Mouse (Mus musculus) T-helper 1 cell (primary cell): Measurements from ENCODE around the gene Ms4a8a.
"Not testable (repeated sequence)": the region's sequence is repeated elsewhere in the genome, so short reads cannot be mapped to it uniquely, and the experiment has no call there.

Experiments used
- in situ Hi-C: fragments of 300-600 bp; cut with MboI, MseI; formaldehyde crosslinking; loops from one replicate; pipeline ENCODE4 v1.15.1; 2025; ENCODE audit warnings: high pct_unique_total_duplicates

Ms4a8a gene

GRCm38 (mm10) chr19:11080934-11081333, at the start of gene Ms4a8a:
Gene Ms4a8a, minus strand, starts transcription at chr19:11081102.
- in situ Hi-C loops = no loop called here

DNA sequence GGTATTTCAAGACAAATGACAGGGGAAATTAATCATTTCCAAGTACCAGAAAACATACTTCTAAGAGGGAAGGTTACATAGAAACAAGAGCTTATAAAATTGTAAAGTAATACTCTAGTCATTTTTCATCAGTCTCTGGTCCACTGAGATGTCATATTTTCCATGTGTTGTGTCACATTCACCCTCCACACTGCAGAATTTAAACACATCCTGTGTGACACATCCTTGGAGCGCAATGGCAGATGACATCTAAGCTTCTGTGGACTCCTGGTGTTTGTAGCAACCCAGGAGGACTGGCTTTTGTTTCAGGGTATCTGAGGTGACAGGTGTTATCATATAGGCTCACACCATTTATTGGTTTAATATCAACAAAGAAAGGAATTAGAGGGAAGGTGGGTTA, 48.8 kb upstream of the Ms4a8a start:
- in situ Hi-C loops = no loop called here

DNA sequence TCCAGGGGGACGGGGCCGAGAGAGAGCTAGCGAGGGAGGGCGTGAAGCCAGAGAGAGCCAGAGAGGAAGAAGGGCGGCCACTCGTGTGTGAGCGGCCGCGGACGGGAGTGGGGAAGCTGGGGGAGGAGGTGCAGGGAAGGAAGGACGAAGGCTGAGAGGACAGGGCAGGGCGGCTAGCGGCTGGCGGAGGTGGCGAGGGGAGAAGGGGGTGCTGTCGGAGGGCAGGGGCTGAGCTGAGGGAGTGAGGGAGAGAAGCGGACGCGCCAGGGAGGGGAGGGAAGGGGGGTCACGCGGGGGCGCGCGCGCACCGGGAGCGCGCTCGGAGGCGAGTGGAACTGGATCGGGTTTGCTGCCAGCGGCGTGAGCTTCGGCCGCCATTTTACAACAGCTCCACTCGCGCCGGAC, 40.1 kb upstream of the Ms4a8a start:
- in situ Hi-C loops = not testable (repeated sequence)

- in situ Hi-C loops = no loop called here
Measured at GRCm38 (mm10) chr19:11119338-11119737, 38.4 kb upstream of the Ms4a8a start.

- in situ Hi-C loops = no loop called here
Measured at GRCm38 (mm10) chr19:11107746-11108145, 26.8 kb upstream of the Ms4a8a start.

GRCm38 (mm10) chr19:11101880-11102279, 21.0 kb upstream of the Ms4a8a start:
- in situ Hi-C loops = no loop called here

DNA sequence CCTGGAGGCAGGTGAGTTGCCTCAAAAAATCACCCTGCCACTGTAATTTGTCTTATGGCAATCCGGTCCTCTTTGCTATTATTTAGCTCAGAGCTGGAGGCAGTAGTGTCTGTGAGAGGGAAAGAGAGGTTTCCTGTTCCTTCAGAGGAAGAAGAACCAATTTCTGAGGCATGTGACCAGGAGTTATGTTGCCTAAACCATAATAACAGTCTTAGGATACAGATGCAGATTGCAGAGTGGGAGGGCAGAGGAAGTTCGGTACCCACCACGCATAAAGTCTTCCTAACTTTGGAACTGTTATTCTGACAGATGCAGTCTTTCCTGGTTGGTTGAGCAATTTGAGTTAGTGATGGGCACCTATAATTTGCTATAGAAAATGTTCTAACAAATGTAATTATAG, 17.5 kb upstream of the Ms4a8a start:
- in situ Hi-C loops = no loop called here

- in situ Hi-C loops = not testable (repeated sequence)
Measured at GRCm38 (mm10) chr19:11092131-11092530, 11.2 kb upstream of the Ms4a8a start.

GRCm38 (mm10) chr19:11070364-11070763, 10.5 kb downstream of the Ms4a8a start:
- in situ Hi-C loops = no loop called here

DNA sequence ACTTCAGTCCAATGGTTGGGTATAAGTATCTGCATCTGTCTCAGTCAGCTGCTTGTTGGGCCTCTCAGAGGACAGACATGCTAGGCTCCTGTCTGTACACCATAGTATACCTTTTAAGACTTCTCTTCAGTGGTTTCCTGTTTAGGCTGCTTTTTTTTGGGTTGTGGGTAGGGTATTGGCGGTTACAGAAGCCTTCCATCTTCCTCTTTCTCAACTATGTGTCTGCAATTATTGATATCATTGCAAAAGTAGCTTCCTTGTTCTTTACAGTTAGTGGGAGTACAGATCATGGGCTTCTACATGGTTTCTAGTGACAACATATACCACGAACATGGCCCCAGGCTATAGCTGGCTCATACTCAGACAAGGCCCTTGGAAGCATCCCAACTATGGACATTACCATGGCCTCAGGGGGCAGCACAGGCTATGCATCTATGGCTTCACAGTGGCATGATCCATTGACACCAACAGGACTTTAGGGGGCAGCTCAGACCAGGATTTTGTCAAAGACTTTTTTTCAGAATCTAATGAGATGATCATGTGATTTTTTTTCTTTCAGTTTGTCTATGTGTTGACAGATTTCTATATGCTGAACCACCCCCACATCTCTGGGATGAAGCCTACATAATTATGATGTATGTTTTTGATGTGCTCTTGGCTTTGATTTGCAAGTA, 15.6 kb downstream of the Ms4a8a start:
- in situ Hi-C loops = no loop called here

- in situ Hi-C loops = no loop called here
Measured at GRCm38 (mm10) chr19:11060900-11061299, 20.0 kb downstream of the Ms4a8a start.

DNA sequence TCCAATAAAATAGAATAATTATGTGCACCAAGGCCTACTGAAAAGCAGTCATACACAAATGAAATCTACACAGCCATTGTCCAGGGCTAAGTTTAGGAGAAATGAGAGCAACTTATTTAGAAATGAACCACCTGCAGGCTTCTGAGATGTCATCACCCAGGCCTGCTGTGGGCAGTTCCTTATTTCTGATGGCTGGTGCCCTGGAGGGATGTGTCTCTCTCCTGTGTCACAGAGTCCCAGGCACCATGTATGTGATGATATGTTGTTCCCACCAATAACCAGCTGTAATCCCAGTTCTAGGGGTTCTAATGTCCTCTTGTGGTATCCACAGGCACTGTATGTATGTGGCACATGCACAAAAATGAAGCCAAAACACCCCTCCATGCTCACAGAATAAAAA, 20.9 kb downstream of the Ms4a8a start:
- in situ Hi-C loops = loop anchor here (5.0 kb wide), 1 partner anchor 77 kb away; no protein-coding TSS in a partner anchor

DNA sequence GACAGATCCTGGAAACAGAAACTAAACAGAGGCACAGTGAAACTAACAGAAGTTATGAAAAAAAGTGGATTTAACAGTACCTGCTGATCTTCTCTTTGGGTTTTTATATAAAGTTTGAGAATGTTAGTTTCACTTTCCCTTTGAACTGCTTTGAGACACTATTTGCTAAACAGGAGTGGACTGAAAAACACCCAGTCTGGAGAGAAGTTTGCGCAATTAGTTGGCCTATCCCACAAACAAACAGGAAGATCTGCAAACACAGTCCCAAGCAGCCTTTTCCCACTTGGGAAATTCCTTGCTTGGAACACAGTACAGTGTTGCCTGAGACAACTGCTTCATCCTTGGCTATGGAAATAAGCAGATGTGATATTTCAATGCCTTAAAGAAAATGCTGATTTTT, 25.2 kb downstream of the Ms4a8a start:
- in situ Hi-C loops = loop anchor here (5.0 kb wide), 1 partner anchor 82 kb away; no protein-coding TSS in a partner anchor

DNA sequence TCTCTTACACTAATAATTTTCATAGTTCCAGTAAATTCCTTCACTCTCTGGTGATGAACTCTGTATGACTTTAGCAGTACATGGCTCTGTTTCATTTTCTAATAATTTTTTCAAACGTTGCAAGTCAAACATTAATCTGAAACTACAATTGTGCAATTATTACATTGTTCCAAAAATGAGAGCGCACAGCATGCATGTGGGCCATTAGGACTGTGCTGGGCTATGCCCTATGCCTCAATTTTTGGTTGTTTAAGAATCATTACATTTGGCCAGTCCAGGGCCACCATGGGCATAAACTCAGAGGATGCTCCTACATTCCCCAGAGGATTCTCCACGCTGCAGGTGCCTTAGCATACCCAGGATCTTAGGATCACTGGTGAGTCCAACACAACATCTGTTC, 27.6 kb downstream of the Ms4a8a start:
- in situ Hi-C loops = no loop called here

DNA sequence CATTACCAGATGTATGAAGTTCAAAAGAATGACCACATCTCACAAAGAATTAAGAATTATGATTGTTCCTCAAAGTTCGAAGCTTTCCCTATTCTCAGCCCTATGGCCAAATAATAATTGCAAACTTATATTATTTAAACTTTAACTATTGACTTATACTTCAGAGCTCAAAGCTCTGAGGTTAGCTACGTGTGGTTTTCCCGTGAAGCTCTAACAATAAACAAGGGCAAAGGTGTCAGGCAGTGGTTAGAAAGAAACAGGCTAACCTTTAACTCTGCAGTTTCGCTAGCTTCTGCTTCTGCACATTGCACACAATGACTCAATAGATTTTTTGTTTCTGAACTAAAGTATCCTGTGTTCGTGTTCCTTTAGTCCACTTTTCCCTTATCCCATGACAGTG, 28.0 kb downstream of the Ms4a8a start:
- in situ Hi-C loops = no loop called here

GRCm38 (mm10) chr19:11050286-11050685, 30.6 kb downstream of the Ms4a8a start:
- in situ Hi-C loops = no loop called here

DNA sequence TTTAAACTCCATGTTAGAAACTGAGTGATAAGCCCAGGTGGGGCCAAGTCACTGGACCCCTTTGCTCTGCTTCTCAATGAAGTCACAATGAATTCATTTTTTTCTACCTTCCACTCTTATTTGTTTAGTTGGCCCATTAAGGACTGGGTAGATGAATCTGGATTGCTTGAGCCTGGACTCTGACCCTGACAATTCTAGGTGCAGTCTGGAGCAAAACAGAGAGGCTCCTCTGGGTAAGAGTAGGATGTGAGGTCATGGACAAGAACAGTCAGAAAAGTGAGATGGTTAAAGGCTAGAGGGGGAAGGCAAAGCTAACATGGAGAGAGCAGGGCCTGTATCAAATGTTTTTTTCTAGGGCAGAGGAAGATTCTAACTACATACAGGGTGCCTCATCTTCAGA, 31.5 kb downstream of the Ms4a8a start:
- in situ Hi-C loops = no loop called here

GRCm38 (mm10) chr19:11048503-11048902, 32.4 kb downstream of the Ms4a8a start:
- in situ Hi-C loops = no loop called here

DNA sequence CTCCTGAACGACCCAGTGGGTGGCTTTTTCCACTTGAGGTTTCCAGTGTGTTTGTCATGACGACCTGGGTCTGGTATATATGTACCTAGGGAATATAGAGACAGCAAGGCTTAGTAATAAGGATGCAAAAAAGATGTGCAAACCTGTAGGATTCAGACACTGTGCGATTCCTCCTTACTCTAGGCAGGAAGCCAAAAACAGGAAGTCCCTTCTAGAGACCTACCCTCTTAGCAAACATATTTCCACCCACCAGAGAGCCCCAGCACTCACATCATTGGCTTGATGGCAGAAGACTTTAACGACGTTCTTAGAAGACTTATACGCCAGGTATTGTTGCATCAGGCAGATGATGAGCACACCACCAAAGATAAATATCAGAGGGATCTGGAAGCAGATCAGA, 32.9 kb downstream of the Ms4a8a start:
- in situ Hi-C loops = no loop called here

DNA sequence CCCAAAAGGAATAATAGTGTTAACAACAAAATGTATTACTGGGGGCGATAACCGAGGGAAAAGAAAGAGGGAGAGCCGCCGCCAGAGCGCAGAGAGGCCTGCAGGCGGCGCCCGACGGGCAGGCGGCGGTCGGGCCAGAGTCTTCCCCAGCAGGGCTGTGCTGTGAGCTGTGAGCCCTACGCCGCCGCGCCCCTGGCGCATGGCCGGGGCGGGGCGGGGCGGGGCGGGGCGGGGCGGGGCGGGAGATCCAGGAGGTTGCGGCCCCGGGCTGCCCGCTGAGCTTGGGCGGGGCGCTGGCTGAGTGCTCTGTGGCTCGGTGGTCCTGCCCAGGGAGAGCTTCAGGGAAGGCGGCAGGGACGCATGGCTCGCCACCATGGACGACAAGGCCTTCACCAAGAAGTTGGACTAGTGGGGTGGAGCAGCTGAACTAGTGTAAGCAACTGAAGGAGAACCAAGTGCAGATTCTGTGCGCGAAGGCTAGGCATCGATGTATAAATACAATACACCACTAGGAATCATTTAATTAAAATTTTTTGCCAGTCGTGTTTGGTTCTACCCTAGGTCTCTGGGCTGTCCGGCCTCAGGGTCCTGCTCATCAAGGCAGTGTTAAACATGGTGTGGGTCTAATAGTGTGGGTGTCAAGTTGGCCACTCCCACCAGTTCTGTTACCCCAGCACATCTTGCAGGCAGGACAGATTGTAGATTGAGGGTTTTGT, 35.7 kb downstream of the Ms4a8a start:
- in situ Hi-C loops = loop anchor here (5.0 kb wide), 1 partner anchor 67 kb away; no protein-coding TSS in a partner anchor

DNA sequence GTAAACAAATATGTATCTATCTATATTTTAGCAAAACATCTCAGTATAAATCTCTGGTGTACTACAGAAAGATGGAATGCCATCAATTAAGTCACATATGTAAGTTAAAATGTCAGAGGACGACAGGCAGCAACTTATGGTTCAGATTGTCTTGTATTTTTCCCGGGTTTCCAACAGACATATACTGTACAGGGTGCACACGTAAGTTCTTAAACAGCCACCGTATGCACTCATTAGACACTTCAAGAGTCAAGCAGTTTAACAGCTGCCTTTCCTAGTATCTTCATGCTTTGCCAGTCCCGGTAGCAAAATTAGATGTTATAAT, 36.3 kb downstream of the Ms4a8a start:
- in situ Hi-C loops = loop anchor here (5.0 kb wide), 1 partner anchor 68 kb away; no protein-coding TSS in a partner anchor

- in situ Hi-C loops = no loop called here
Measured at GRCm38 (mm10) chr19:11037570-11037969, 43.3 kb downstream of the Ms4a8a start.

DNA sequence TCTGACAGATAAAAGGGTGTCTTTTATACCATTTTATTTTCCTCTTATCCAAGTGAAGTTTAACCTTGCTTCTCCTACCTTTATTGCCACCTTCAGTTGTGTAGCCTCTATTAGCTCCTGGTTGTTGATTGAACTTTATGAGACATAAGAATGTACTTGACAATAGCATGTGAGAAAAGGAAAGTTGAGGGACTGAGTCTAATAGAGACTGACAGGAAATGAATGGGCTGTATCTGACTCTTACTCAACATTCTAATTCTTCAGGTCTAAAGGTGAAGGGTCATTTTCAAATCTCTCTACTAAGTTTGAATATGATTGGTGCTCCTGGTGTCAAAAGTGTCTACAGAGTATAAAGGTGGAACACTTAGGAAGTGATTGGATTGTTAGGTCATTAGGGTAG, 58.5 kb downstream of the Ms4a8a start:
- in situ Hi-C loops = no loop called here
